27 mouse cellular contexts compared by ENCODE assay signal in the genomic region with DNA sequence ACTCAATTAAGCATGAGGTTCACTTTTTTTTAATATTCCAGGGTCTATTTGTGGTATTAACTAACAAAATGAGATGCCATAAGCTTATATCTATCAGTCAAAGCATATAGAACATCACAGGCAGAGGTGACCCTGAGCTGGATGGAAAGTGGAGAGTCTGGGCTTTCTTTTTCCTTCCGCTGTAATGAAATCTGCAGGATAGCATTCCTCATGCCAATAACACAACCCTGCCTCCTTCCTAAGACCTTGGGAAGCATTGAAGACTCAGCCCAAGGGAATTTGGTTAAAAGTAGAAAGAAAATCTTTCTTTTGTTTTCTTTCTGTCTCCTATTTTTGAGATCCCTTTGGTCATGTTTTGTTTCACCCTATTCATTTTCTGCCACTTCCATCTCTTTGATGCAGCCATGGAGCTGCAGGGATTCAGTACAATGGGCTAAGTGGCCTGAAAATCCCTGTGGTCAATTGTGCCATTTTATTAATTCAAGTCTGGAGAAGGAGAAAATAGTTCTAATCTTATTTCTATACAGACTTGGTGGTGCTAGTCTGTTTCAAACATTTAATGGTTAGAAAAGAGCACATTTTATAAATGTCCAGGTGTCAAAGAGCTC.
DNase-seq lines count a peak whose midpoint lies in the region; ATAC-seq and TF ChIP-seq lines count a peak whose summit lies in the region.
"Had no signal": no experiment of that assay in that cellular context is flagged by ENCODE, and none has a peak within 500 bp of the region (broad histone marks: within the 10 kb centered on the region; RNA-seq: fewer than 3 reads in every experiment).

No protein-coding gene starts in this region.

- no peak overlapping the region for H3K9ac ChIP-seq in forebrain, embryonic 11.5 days (ENCODE audit: low read length)
- H3K9ac ChIP-seq in forebrain, embryonic 13.5 days: no peak overlapping the region
- no peak overlapping the region for H3K9ac ChIP-seq in forebrain, embryonic 15.5 days (replicated peaks)
- H3K9ac ChIP-seq in midbrain, embryonic 12.5 days (replicated peaks): no peak overlapping the region
- no peak overlapping the region for H3K9ac ChIP-seq in midbrain, embryonic 16.5 days (ENCODE audit: low read depth, low read length)
- H3K9ac ChIP-seq: embryonic facial prominence, embryonic 13.5 days; embryonic facial prominence, embryonic 15.5 days had no signal

- no peaks in the 10 kb centered on the region for H3K27me3 ChIP-seq in forebrain, embryonic 11.5 days (ENCODE audit: control insufficient read depth, insufficient read depth, low read length)
- H3K27me3 ChIP-seq in forebrain, embryonic 10.5 days (ENCODE audit: poor library complexity, severe bottlenecking): no peaks in the 10 kb centered on the region
- H3K27me3 ChIP-seq in forebrain, embryonic 13.5 days: no peaks in the 10 kb centered on the region
- no peaks in the 10 kb centered on the region for H3K27me3 ChIP-seq in forebrain, embryonic 15.5 days
- no peaks in the 10 kb centered on the region for H3K27me3 ChIP-seq in midbrain, embryonic 12.5 days
- H3K27me3 ChIP-seq in midbrain, embryonic 16.5 days (ENCODE audit: control insufficient read depth, insufficient read depth, low read depth, low read length): no peaks in the 10 kb centered on the region
- H3K27me3 ChIP-seq: CH12.LX; embryonic facial prominence, embryonic 13.5 days; embryonic facial prominence, embryonic 15.5 days had no signal

- H3K4me2 ChIP-seq in forebrain, embryonic 11.5 days (ENCODE audit: low read depth, low read length, severe bottlenecking): no peak overlapping the region
- H3K4me2 ChIP-seq in forebrain, embryonic 13.5 days: no peak overlapping the region
- no peak overlapping the region for H3K4me2 ChIP-seq in forebrain, embryonic 15.5 days (replicated peaks)
- H3K4me2 ChIP-seq in midbrain, embryonic 12.5 days (replicated peaks): no peak overlapping the region
- no peak overlapping the region for H3K4me2 ChIP-seq in midbrain, embryonic 16.5 days (ENCODE audit: low read length)
- H3K4me2 ChIP-seq: embryonic facial prominence, embryonic 13.5 days; embryonic facial prominence, embryonic 15.5 days had no signal

- no peaks in the 10 kb centered on the region for H3K9me3 ChIP-seq in forebrain, embryonic 11.5 days (ENCODE audit: control insufficient read depth, low read length)
- no peaks in the 10 kb centered on the region for H3K9me3 ChIP-seq in forebrain, embryonic 10.5 days
- H3K9me3 ChIP-seq in forebrain, embryonic 13.5 days (replicated peaks): no peaks in the 10 kb centered on the region
- no peaks in the 10 kb centered on the region for H3K9me3 ChIP-seq in forebrain, embryonic 15.5 days
- no peaks in the 10 kb centered on the region for H3K9me3 ChIP-seq in midbrain, embryonic 12.5 days
- H3K9me3 ChIP-seq in midbrain, embryonic 16.5 days (replicated peaks; ENCODE audit: control insufficient read depth, low read length, poor library complexity, severe bottlenecking): no peaks in the 10 kb centered on the region
- H3K9me3 ChIP-seq: embryonic facial prominence, embryonic 13.5 days; embryonic facial prominence, embryonic 15.5 days had no signal

- no peak for TF ChIP-seq POLR2A in brain, embryonic 14.5 days (IDR thresholded peaks at IDR 0.05; ENCODE audit: borderline replicate concordance, extremely low read depth, insufficient read depth, insufficient read length, poor library complexity, severe bottlenecking)

- H3K36me3 ChIP-seq in forebrain, embryonic 11.5 days (ENCODE audit: control insufficient read depth, insufficient read depth, low read length): no peaks in the 10 kb centered on the region
- H3K36me3 ChIP-seq in forebrain, embryonic 10.5 days (replicated peaks): no peaks in the 10 kb centered on the region
- H3K36me3 ChIP-seq in forebrain, embryonic 13.5 days (ENCODE audit: poor library complexity, severe bottlenecking): no peaks in the 10 kb centered on the region
- no peaks in the 10 kb centered on the region for H3K36me3 ChIP-seq in forebrain, embryonic 15.5 days
- no peaks in the 10 kb centered on the region for H3K36me3 ChIP-seq in midbrain, embryonic 12.5 days
- H3K36me3 ChIP-seq in midbrain, embryonic 16.5 days (ENCODE audit: control insufficient read depth, insufficient read depth, low read length): no peaks in the 10 kb centered on the region
- H3K36me3 ChIP-seq: embryonic facial prominence, embryonic 13.5 days; embryonic facial prominence, embryonic 15.5 days; G1E had no signal

- no peak for DNase-seq in forebrain, embryonic 11.5 days (ENCODE audit: low spot score)
- no peak for DNase-seq in forebrain, embryonic 10.5 days (ENCODE audit: extremely low spot score, low spot score)
- peak; percentile 40 for DNase-seq in brain, embryonic 14.5 days (ENCODE audit: low read depth)
- DNase-seq: adrenal gland, adult 8-10 months; adrenal gland, postnatal 14 days; adrenal gland, postnatal 36 days; B cell, adult 2 months; cerebellum, adult 11 months; cerebellum, adult 18-20 months; cerebellum, adult 8-10 months; cerebellum, adult 9-11 months; cerebellum, postnatal 14 days; cerebellum, postnatal 36 days; embryo, embryonic 11 days had no signal

- H3K4me3 ChIP-seq in forebrain, embryonic 11.5 days (ENCODE audit: low read depth, low read length): no peak overlapping the region
- H3K4me3 ChIP-seq in forebrain, embryonic 10.5 days: no peak overlapping the region
- H3K4me3 ChIP-seq in forebrain, embryonic 13.5 days: no peak overlapping the region
- H3K4me3 ChIP-seq in forebrain, embryonic 15.5 days: no peak overlapping the region
- no peak overlapping the region for H3K4me3 ChIP-seq in midbrain, embryonic 12.5 days
- no peak overlapping the region for H3K4me3 ChIP-seq in midbrain, embryonic 16.5 days (ENCODE audit: low read depth, low read length)
- H3K4me3 ChIP-seq: embryonic facial prominence, embryonic 13.5 days; embryonic facial prominence, embryonic 15.5 days; erythroblast, embryonic 14.5 days had no signal

- TF ChIP-seq CTCF in brain, embryonic 14.5 days (IDR thresholded peaks at IDR 0.05; ENCODE audit: borderline replicate concordance, extremely low read depth, insufficient read depth, insufficient read length): no peak

- no peaks in the 10 kb centered on the region for H3K4me1 ChIP-seq in forebrain, embryonic 11.5 days (replicated peaks; ENCODE audit: control insufficient read depth, insufficient read depth, low read length)
- peaks cover 31% of the 10 kb centered on the region for H3K4me1 ChIP-seq in forebrain, embryonic 10.5 days
- no peaks in the 10 kb centered on the region for H3K4me1 ChIP-seq in forebrain, embryonic 13.5 days
- peaks cover 6% of the 10 kb centered on the region for H3K4me1 ChIP-seq in forebrain, embryonic 15.5 days
- H3K4me1 ChIP-seq in midbrain, embryonic 12.5 days: peaks cover 5% of the 10 kb centered on the region
- H3K4me1 ChIP-seq in midbrain, embryonic 16.5 days (ENCODE audit: control insufficient read depth, insufficient read depth, low read length): peaks cover 4% of the 10 kb centered on the region; the same call in 1 of the 2 replicates
- H3K4me1 ChIP-seq: embryonic facial prominence, embryonic 13.5 days; embryonic facial prominence, embryonic 15.5 days had no signal

- peak; percentile 72 for ATAC-seq in forebrain, embryonic 11.5 days (replicated peaks; ENCODE audit: low FRiP score)
- ATAC-seq in forebrain, embryonic 13.5 days: peak; percentile 51; the same call in 1 of the 2 replicates
- ATAC-seq in forebrain, embryonic 15.5 days (replicated peaks): no peak
- peak; percentile 56; the same call in 1 of the 2 replicates for ATAC-seq in midbrain, embryonic 12.5 days (ENCODE audit: low FRiP score, low read depth)
- ATAC-seq in midbrain, embryonic 16.5 days: no peak
- ATAC-seq: activated CD4-positive, CD25-positive, alpha-beta regulatory T cell, adult 4 months; CD4-positive, CD25-positive, alpha-beta regulatory T cell, adult 4 months; forebrain, embryonic 14.5 days; Patski had no signal

- 19% methylated on average over 1 of the region's 1 CpGs for WGBS in forebrain, embryonic 11.5 days
- WGBS in forebrain, embryonic 10.5 days: 45% methylated on average over 1 of the region's 1 CpGs
- WGBS in forebrain, embryonic 13.5 days: 16% methylated on average over 1 of the region's 1 CpGs
- WGBS in forebrain, embryonic 15.5 days: 21% methylated on average over 1 of the region's 1 CpGs
- WGBS in midbrain, embryonic 12.5 days: 8% methylated on average over 1 of the region's 1 CpGs
- 21% methylated on average over 1 of the region's 1 CpGs for WGBS in midbrain, embryonic 16.5 days

- no peak overlapping the region for H3K27ac ChIP-seq in forebrain, embryonic 11.5 days (ENCODE audit: low read depth, low read length)
- no peak overlapping the region; the same call in 1 of the 2 replicates for H3K27ac ChIP-seq in forebrain, embryonic 10.5 days
- no peak overlapping the region for H3K27ac ChIP-seq in forebrain, embryonic 13.5 days
- no peak overlapping the region for H3K27ac ChIP-seq in forebrain, embryonic 15.5 days (replicated peaks)
- no peak overlapping the region for H3K27ac ChIP-seq in midbrain, embryonic 12.5 days (replicated peaks)
- no peak overlapping the region for H3K27ac ChIP-seq in midbrain, embryonic 16.5 days (ENCODE audit: low read length)
- H3K27ac ChIP-seq: embryonic facial prominence, embryonic 13.5 days; embryonic facial prominence, embryonic 15.5 days had no signal

Comparison
In these comparisons a context has a peak if more than half of its experiments do, and no peak if none do; other contexts are left out.
1. ATAC-seq: peak in forebrain, embryonic 11.5 days (single experiment), forebrain, embryonic 13.5 days (single experiment) and midbrain, embryonic 12.5 days (single experiment); none in forebrain, embryonic 15.5 days (single experiment) and midbrain, embryonic 16.5 days (single experiment).